Mouse (Mus musculus): ENCODE measurements at regions not wholly inside any gene's neighbourhood (a gene's known extent, or its start where the extent isn't known, plus 50 kb on each side); places are given as distances from the start of the nearest gene placed in this dataset.

DNA sequence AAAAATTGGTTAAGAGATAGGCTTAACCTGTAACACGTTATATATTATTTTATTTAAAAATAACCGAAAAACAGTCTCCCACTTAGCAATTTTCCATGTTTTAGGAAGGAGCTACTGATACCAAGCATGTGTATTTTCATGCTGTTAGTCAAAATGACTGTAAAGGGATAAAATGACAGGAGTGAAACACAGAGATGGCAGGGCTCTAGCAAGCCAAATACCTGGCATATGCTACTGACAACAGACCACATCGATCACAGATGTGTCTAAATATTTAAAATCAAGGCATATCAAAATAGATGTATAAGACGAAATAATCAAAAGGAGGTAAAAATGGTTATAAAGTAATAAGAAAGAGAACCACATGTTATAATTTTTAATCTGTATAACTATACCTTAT, 231.0 kb upstream of the Cnr1 start:
- TF ChIP-seq ZNF384 (IDR thresholded peaks at IDR 0.05; ENCODE audit: low read depth, low read length) = no peak
- no peak for TF ChIP-seq ZC3H11A (IDR thresholded peaks at IDR 0.05; ENCODE audit: borderline replicate concordance, low read depth, low read length)
- no peak for TF ChIP-seq MAFK (IDR thresholded peaks at IDR 0.05; ENCODE audit: insufficient read depth, low read depth, low read length)
- TF ChIP-seq CHD2 (IDR thresholded peaks at IDR 0.05; ENCODE audit: low read depth, low read length) = no peak

Data from ES-E14 (cell line).